Mouse (Mus musculus) C2C12 (cell line): Measurements from ENCODE around the gene 2210011C24Rik.

Experiments
- CTCF ChIP-seq: IDR thresholded peaks from one replicate; pipeline ENCODE4 v1.5.1; 2011; ENCODE audit not compliant: control insufficient read depth, insufficient read depth, insufficient read length
- FOSL1 ChIP-seq: IDR thresholded peaks from one replicate; pipeline ENCODE4 v1.8.0; 2011; ENCODE audit warnings: mild to moderate bottlenecking, low read length; ENCODE audit not compliant: poor library complexity, insufficient read depth, severe bottlenecking
- MAX ChIP-seq: IDR thresholded peaks from one replicate; pipeline ENCODE4 v1.6.1; 2011; ENCODE audit warnings: mild to moderate bottlenecking, control low read depth
- MYOD1 ChIP-seq: IDR thresholded peaks from one replicate; pipeline ENCODE4 v1.6.1; 2011; ENCODE audit warnings: low read depth; ENCODE audit not compliant: control insufficient read depth, insufficient read length
- USF1 ChIP-seq: IDR thresholded peaks from one replicate; pipeline ENCODE4 v1.6.1; 2011; ENCODE audit warnings: low read depth, mild to moderate bottlenecking, control low read depth, moderate library complexity

DNA sequence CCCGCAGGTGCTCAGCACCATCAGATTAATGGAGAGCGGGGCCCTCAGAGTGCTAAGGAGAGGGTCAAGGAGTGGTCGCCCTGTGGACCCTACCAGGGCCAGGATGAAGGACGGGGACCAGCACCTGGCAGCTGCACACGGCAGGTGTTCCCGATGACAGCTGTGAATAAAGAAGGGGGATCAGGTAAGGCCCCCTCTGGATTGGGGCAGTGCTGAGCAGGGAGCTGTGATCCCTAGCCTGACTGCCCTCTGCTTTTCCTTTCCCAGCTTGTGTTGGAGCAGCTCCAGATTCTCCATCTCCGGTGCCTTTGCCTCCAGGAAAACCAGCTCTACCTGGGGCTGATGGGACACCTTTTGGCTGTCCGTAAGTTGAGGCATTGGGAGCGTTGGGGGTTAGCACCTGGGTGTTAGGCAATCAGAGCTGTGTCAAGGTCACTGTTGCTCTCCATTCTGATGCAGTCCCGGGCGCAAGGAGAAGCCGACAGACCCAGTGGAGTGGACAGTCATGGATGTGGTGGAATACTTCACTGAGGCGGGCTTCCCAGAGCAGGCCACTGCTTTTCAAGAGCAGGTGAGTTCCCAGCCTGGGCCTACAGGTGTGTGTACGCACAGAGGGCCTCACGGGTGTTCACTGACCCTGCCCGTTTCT, 12.8 kb downstream of the 2210011C24Rik start:
- TF ChIP-seq CTCF (no peak), USF1 (no peak), MAX (no peak), FOSL1 (no peak), MYOD1 (no peak)
